Mouse (Mus musculus) erythroblast, embryonic 14.5 days (primary cell): Measurements from ENCODE around the gene Nsmce4a. TPM values are rescaled to one million over a fixed set of nuclear protein-coding genes. Genes with fewer than 3 reads are reported as not detected.

ENCODE experiments used
- H3K27me3 ChIP-seq: 2 replicates; pipeline ENCODE4 v1.6.1; 2012; ENCODE audit warnings: inconsistent platforms; ENCODE audit not compliant: control insufficient read depth
- H3K36me3 ChIP-seq: 2 replicates; pipeline ENCODE4 v1.6.1; 2012; ENCODE audit warnings: mild to moderate bottlenecking, inconsistent platforms; ENCODE audit not compliant: control insufficient read depth
- H3K4me1 ChIP-seq: 2 replicates; pipeline ENCODE4 v1.6.1; 2012; ENCODE audit warnings: inconsistent platforms; ENCODE audit not compliant: control insufficient read depth
- H3K4me3 ChIP-seq: replicated peaks from 2 replicates; pipeline ENCODE3; 2012; ENCODE audit warnings: moderate library complexity, mild to moderate bottlenecking, inconsistent platforms
- H3K9me3 ChIP-seq: 2 replicates; pipeline ENCODE4 v1.6.1; 2012; ENCODE audit warnings: low read length, inconsistent platforms, mixed read lengths; ENCODE audit not compliant: control insufficient read depth
- GATA1 ChIP-seq: IDR thresholded peaks from 2 replicates; pipeline ENCODE4 v1.6.1; 2012; ENCODE audit warnings: low read length, inconsistent platforms, mixed read lengths
- TAL1 ChIP-seq: IDR thresholded peaks from 3 replicates; pipeline ENCODE4 v1.6.1; 2012; ENCODE audit warnings: low read length, inconsistent platforms, mixed read lengths
- polyA plus RNA-seq: library from polyadenylated mRNA; stranded (reverse); fragments of >175 nt; gene quantifications from 2 replicates; pipeline ENCODE4 v1.2.3, GENCODE M21; 2012

The Nsmce4a gene
- polyA plus RNA-seq, 1 experiment = 20.5 TPM

GRCm38 (mm10) chr7:130527306-130527705 lies 45.6 kb downstream of the Nsmce4a start:
- no peak for TF ChIP-seq TAL1
- TF ChIP-seq GATA1 = no peak
- H3K4me1 ChIP-seq = no peaks in the 10 kb centered on the region
- no peaks in the 10 kb centered on the region for H3K27me3 ChIP-seq
- no peak overlapping the region for H3K4me3 ChIP-seq
- peaks cover 47% of the 10 kb centered on the region for H3K36me3 ChIP-seq
- H3K9me3 ChIP-seq = no peaks in the 10 kb centered on the region

GRCm38 (mm10) chr7:130523451-130523850 lies 49.5 kb downstream of the Nsmce4a start:
- Histone ChIP-seq H3K4me1 (peaks cover 21% of the 10 kb centered on the region), H3K4me3 (no peak overlapping the region), H3K36me3 (peaks cover 8% of the 10 kb centered on the region), H3K9me3 (peaks cover 7% of the 10 kb centered on the region; the same call in 1 of the 2 replicates), H3K27me3 (no peaks in the 10 kb centered on the region)
- TF ChIP-seq GATA1 = no peak

- TF ChIP-seq GATA1 = no peak
- TF ChIP-seq TAL1 = no peak
- Histone ChIP-seq H3K4me1 (peaks cover 41% of the 10 kb centered on the region), H3K4me3 (peak overlapping the region; percentile 100)
These were observed 52.0 kb downstream of the Nsmce4a start for GRCm38 (mm10) chr7:130520812-130521422.

GRCm38 (mm10) chr7:130520049-130520425 lies 52.9 kb downstream of the Nsmce4a start, which contains the start of gene Ate1:
Gene Ate1, minus strand, starts transcription at chr7:130520369.
- H3K4me1 ChIP-seq = peaks cover 42% of the 10 kb centered on the region
- H3K27me3 ChIP-seq = no peaks in the 10 kb centered on the region
- TF ChIP-seq TAL1 = no peak

More at GRCm38 (mm10) chr7:130520812-130521422, 52.0 kb downstream of the Nsmce4a start:
- no peaks in the 10 kb centered on the region; the same call in 1 of the 2 replicates for H3K36me3 ChIP-seq
- H3K9me3 ChIP-seq = peaks cover 7% of the 10 kb centered on the region; the same call in 1 of the 2 replicates
- H3K27me3 ChIP-seq = no peaks in the 10 kb centered on the region

GRCm38 (mm10) chr7:130519096-130520048 lies 53.5 kb downstream of the Nsmce4a start:
- Histone ChIP-seq H3K4me1 (peaks cover 42% of the 10 kb centered on the region), H3K27me3 (no peaks in the 10 kb centered on the region), H3K4me3 (peak overlapping the region; percentile 100), H3K36me3 (peaks cover 6% of the 10 kb centered on the region), H3K9me3 (peaks cover 7% of the 10 kb centered on the region; the same call in 1 of the 2 replicates)
- TF ChIP-seq GATA1 (no peak), TAL1 (no peak)

More at GRCm38 (mm10) chr7:130520049-130520425, 52.9 kb downstream of the Nsmce4a start, which contains the start of gene Ate1:
- H3K36me3 ChIP-seq = peaks cover 2% of the 10 kb centered on the region
- H3K4me3 ChIP-seq = peak within 1 kb of the TSS; percentile 100
- peaks cover 7% of the 10 kb centered on the region; the same call in 1 of the 2 replicates for H3K9me3 ChIP-seq

GRCm38 (mm10) chr7:130518213-130519095 lies 54.5 kb downstream of the Nsmce4a start:
- TF ChIP-seq TAL1 = no peak
- no peak for TF ChIP-seq GATA1
- Histone ChIP-seq H3K9me3 (peaks cover 7% of the 10 kb centered on the region; the same call in 1 of the 2 replicates), H3K4me3 (peak overlapping the region; percentile 100), H3K36me3 (peaks cover 12% of the 10 kb centered on the region), H3K4me1 (peaks cover 42% of the 10 kb centered on the region), H3K27me3 (no peaks in the 10 kb centered on the region)

- no peaks in the 10 kb centered on the region for H3K27me3 ChIP-seq
- TF ChIP-seq TAL1 (no peak), GATA1 (no peak)
- peaks cover 72% of the 10 kb centered on the region for H3K36me3 ChIP-seq
- H3K4me3 ChIP-seq = no peak overlapping the region
- no peaks in the 10 kb centered on the region for H3K9me3 ChIP-seq
- H3K4me1 ChIP-seq = no peaks in the 10 kb centered on the region
These were observed 62.7 kb downstream of the Nsmce4a start for GRCm38 (mm10) chr7:130510243-130510642.

- Histone ChIP-seq H3K9me3 (no peaks in the 10 kb centered on the region), H3K27me3 (no peaks in the 10 kb centered on the region), H3K36me3 (peaks cover 66% of the 10 kb centered on the region), H3K4me3 (no peak overlapping the region), H3K4me1 (no peaks in the 10 kb centered on the region)
- TF ChIP-seq TAL1 (no peak), GATA1 (no peak)
These were observed 69.9 kb downstream of the Nsmce4a start for GRCm38 (mm10) chr7:130503006-130503405.
